Mouse (Mus musculus) heart, postnatal 0 days (tissue): ENCODE results near the gene Prdm13. TPM values are rescaled to one million over a fixed set of nuclear protein-coding genes. Genes with fewer than 3 reads are reported as not detected.
A peak's percentile ranks its signal among the peaks of the same experiment; 100 is the strongest.

Experiments
- ATAC-seq: fragments of 200-750 bp; cut with Nextera tagmentation; 2 replicates; pipeline ENCODE4 v1.8.0; 2017; ENCODE audit warnings: low read depth, moderate number of reproducible peaks, moderate library complexity; ENCODE audit not compliant: insufficient read depth
- DNase-seq: peaks from one replicate; pipeline ENCODE4 v3.0.0-alpha.2; 2016; ENCODE audit warnings: low spot score
- H3K27ac ChIP-seq: fragments of 300-500 bp; sonication (generic); 2 replicates; pipeline ENCODE4 v1.5.1; 2014; ENCODE audit warnings: low read depth, mild to moderate bottlenecking
- H3K27me3 ChIP-seq: fragments of 300-500 bp; sonication (generic); 2 replicates; pipeline ENCODE4 v1.6.1; 2014; ENCODE audit warnings: low read length, mixed read lengths; ENCODE audit not compliant: control insufficient read depth, insufficient read depth
- H3K36me3 ChIP-seq: fragments of 300-500 bp; sonication (generic); replicated peaks from 2 replicates; pipeline ENCODE4 v1.6.1; 2014; ENCODE audit warnings: low read length, mixed read lengths; ENCODE audit not compliant: control insufficient read depth, insufficient read depth
- H3K4me1 ChIP-seq: fragments of 300-500 bp; sonication (generic); 2 replicates; pipeline ENCODE4 v1.6.1; 2014; ENCODE audit warnings: antibody characterized with exemption; ENCODE audit not compliant: control insufficient read depth, insufficient read depth
- H3K4me2 ChIP-seq: fragments of 300-500 bp; sonication (generic); 2 replicates; pipeline ENCODE4 v1.6.1; 2014; ENCODE audit warnings: low read depth, mild to moderate bottlenecking, low read length, moderate library complexity
- H3K4me3 ChIP-seq: fragments of 300-500 bp; sonication (generic); 2 replicates; pipeline ENCODE4 v1.5.1; 2014; ENCODE audit warnings: low read depth, low read length
- H3K9ac ChIP-seq: fragments of 300-500 bp; sonication (generic); replicated peaks from 2 replicates; pipeline ENCODE4 v1.6.1; 2014; ENCODE audit warnings: low read depth, low read length, mixed read lengths
- H3K9me3 ChIP-seq: fragments of 300-500 bp; sonication (generic); replicated peaks from 2 replicates; pipeline ENCODE4 v1.6.1; 2016; ENCODE audit warnings: low read length; ENCODE audit not compliant: control insufficient read depth
- CTCF ChIP-seq: IDR thresholded peaks from 2 replicates; pipeline ENCODE4 v1.5.1; 2016; ENCODE audit warnings: antibody characterized with exemption, control low read depth, low read depth
- EP300 ChIP-seq: IDR thresholded peaks from 2 replicates; pipeline ENCODE4 v1.6.1; 2016; ENCODE audit warnings: antibody characterized with exemption, low read depth
- WGBS: fragments of 180-500 bp; shearing (Covaris S2); extraction: QIAGEN DNeasy Blood & Tissue Kit; methylation state at CpG from one replicate; pipeline ENCODE4 v1.1.7; 2014; 5-methylcytosine and 5-hydroxymethylcytosine counted together
- polyA plus RNA-seq: library from polyadenylated mRNA; unstranded; fragments of >200 nt; fragmentation: Nextera tagmentation; extraction: Ambion mirVana; gene quantifications from 2 replicates; pipeline ENCODE4 v1.2.1, GENCODE M21; 2015
- total RNA-seq: library from RNA; depleted of rRNA; stranded (reverse); fragments of >200 nt; gene quantifications from 2 replicates; pipeline ENCODE4 v1.2.3, GENCODE M21; 2014; ENCODE audit warnings: low replicate concordance

The Prdm13 gene
- total and polyA plus RNA-seq, 2 experiments from 2014 or later = not detected

DNA sequence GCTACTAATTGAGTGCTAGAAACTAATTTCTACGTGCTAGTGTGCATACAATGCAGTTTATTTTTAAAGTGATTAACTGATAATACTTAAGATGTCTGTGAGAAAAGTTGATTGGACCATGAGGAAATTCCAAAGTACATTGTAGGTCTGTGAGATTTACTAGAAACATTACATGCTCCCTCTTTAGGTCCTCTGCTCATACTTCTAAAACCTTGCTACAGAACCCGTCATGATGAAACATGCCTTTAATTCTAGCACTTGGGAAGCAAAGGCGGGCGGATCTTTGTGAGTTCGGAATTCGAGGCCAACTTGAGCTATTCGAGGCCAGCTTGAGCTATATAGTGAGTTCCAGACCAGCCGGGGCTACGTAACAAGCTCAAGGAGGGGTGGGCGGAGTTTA is 4.8 kb downstream of the Prdm13 start:
- no peaks in the 10 kb centered on the region for H3K36me3 ChIP-seq
- no peak overlapping the region for H3K9ac ChIP-seq
- 0 out of 2 replicates have a peak, but pooled peaks cover 4% of the 10 kb centered on the region for H3K4me1 ChIP-seq
- no peak for TF ChIP-seq CTCF
- no peak for TF ChIP-seq EP300
- H3K4me2 ChIP-seq = no peak overlapping the region
- DNase-seq (no peak), ATAC-seq (no peak)
- peaks cover 100% of the 10 kb centered on the region for H3K27me3 ChIP-seq
- WGBS = 3% methylated on average over 10 of the region's 10 CpGs
- no peak overlapping the region for H3K4me3 ChIP-seq
- no peak overlapping the region for H3K27ac ChIP-seq
- no peaks in the 10 kb centered on the region for H3K9me3 ChIP-seq

DNA sequence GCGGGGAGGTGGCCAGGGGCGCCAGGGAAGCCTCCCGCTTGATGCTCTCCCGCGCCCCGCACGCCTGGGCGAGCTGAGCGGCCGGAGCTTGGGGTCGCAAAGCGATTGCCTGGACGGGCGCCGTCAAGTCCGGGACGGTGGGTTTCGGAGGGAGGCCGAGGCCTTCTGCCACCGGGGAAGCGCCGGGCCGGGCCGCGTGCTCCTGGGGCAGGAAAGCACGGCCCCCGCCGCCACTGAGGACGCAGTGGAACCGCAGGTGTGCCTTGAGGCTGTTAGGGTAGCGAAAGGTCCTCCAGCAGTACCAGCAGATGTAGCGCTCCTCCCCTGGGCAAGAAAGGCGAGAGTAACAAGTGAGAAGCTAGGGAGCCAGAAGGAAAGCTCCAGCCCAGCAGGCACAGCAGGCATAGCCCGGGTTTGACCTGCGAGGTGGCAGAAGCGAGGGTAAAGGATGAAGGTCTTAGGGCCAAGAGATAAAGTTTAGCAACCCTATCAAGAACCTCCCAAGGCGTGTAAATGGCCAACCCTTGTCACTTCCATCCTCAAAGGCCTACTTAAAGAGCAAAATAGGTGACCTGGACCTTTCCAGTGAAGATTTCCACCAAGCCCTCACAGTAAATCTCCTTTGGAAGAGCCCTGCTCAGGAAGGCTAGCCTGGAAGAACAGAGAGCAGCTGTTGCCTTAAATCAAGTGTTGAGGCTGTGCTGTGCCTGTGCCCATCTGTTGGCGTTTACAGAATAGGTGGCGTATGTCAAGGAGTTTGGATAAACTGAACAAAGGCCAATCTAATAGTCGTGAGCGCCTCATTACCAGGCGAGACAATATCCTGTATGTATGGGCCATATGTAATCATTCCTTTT is 5.9 kb downstream of the Prdm13 start:
- TF ChIP-seq EP300 = no peak
- Histone ChIP-seq H3K27me3 (peaks cover 100% of the 10 kb centered on the region), H3K4me2 (peak overlapping the region; percentile 58), H3K9ac (no peak overlapping the region), H3K27ac (no peak overlapping the region), H3K4me3 (peak overlapping the region; percentile 46), H3K9me3 (no peaks in the 10 kb centered on the region), H3K4me1 (0 out of 2 replicates have a peak, but pooled peaks cover 4% of the 10 kb centered on the region), H3K36me3 (no peaks in the 10 kb centered on the region)
- no peak for DNase-seq
- WGBS = 3% methylated on average over 42 of the region's 42 CpGs
- no peak for ATAC-seq

DNA sequence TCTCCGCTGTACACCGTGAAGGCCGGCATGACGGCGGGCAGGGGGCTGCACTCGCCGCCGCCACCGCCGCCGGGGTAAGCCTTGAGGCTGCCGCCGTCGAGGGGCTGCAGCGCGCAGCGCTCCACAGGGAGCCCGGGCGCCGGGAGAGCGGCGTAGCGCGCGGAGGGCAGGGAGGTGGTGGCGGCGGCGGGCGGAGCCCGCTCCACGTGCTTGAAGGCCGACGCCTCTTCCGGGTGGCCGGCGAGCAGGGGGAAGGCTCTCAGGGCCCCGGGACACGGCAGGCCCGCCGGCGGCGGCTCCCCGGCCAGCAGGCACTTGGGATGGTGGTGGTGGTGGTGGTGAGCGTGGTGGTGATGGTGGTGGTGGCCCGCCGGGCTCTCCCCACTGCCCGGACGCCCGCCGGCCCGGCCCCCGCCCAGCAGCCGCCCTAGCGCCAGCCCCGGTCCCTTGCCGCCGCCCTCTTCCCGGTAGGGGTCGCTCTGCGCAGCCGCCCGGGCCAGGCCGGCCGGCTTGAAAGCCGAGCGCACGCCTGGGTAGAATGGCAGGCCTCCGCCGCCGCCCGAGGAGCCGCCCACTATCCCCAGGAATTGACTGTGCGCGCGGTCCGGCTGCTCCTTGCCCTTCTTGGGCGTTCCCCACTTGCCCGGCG is 6.7 kb downstream of the Prdm13 start:
- WGBS = 0% methylated on average over 28 of the region's 79 CpGs
- Histone ChIP-seq H3K9ac (no peak overlapping the region), H3K9me3 (no peaks in the 10 kb centered on the region), H3K27me3 (peaks cover 100% of the 10 kb centered on the region), H3K4me2 (peak overlapping the region; percentile 58), H3K4me1 (0 out of 2 replicates have a peak, but pooled peaks cover 4% of the 10 kb centered on the region), H3K27ac (no peak overlapping the region), H3K36me3 (no peaks in the 10 kb centered on the region), H3K4me3 (peak overlapping the region; percentile 46)
- DNase-seq (no peak), ATAC-seq (peak; percentile 39; the same call in 1 of the 2 replicates)
- no peak for TF ChIP-seq EP300
- no peak for TF ChIP-seq CTCF

DNA sequence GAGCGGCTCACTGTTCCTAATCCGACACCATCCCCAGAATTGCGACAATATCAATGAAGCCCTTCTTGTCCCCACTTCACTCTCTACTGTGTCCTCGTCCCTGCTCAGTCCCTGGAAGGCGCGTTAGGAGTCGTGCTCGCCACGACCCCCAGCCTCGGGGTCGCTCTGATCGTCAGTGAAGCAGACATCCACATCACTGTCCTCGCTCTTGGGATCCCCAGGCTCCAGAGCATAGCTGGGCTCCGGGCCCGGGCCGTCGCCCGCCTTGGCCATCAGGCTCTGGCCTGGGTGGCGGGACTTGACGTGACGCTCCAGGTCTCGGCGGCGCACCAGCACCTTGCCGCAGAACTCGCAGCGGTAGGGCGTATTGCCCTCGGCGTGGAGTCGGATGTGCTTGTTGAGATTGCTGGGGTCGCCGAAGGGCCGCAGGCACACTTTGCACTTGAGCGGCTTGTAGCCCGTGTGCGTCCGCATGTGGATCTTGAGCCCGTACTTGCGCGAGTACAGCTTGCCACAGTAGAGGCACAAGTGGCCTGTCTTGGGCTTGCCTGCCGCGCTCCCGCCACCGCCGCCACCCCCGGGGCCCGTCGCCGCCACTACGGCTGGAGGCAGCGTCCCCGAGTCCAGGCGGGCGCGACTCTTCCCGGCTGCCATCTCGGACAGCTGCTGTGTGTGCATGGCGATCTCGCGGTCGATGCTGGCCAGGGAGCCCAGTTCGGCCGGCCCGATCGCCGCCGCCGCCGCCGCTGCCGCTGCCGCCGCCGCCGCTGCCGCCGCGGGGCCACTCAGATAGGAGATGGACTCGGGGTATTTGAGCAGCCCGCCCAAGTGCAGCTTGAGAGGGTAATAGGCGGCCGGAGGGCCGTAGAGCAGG is 7.4 kb downstream of the Prdm13 start:
- H3K27me3 ChIP-seq = peaks cover 95% of the 10 kb centered on the region
- H3K9ac ChIP-seq = no peak overlapping the region
- H3K27ac ChIP-seq = no peak overlapping the region
- peak overlapping the region; percentile 58 for H3K4me2 ChIP-seq
- TF ChIP-seq EP300 = no peak
- no peak for TF ChIP-seq CTCF
- no peaks in the 10 kb centered on the region for H3K36me3 ChIP-seq
- no peak for DNase-seq
- under 1% methylated on average over 80 of the region's 84 CpGs for WGBS
- H3K4me3 ChIP-seq = peak overlapping the region; percentile 46
- 0 out of 2 replicates have a peak, but pooled peaks cover 4% of the 10 kb centered on the region for H3K4me1 ChIP-seq
- no peaks in the 10 kb centered on the region for H3K9me3 ChIP-seq
- ATAC-seq = no peak

DNA sequence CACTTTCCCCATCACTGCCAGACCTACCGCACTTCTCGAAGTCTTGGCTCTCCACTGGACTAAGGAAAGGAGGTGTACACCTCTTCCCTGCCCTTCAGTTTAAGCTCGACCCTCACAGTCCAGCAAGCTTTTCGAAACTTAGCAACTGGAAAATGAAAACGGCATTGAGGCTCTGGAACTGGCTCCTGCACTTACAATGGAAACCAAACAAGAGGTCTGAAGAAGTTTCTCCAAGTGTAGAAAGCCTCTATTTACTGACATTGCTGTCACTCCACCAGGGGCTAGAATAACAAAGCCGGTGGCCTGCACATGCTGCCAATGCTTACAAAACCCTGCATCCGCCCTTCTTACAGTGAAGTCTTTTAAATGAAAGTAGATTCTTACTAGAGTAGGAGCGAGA is 11.1 kb downstream of the Prdm13 start:
- WGBS = 9% methylated on average over 8 of the region's 8 CpGs
- H3K4me1 ChIP-seq = 0 out of 2 replicates have a peak, but pooled peaks cover 4% of the 10 kb centered on the region
- no peak overlapping the region for H3K4me2 ChIP-seq
- H3K4me3 ChIP-seq = no peak overlapping the region
- peaks cover 71% of the 10 kb centered on the region for H3K27me3 ChIP-seq
- no peak overlapping the region for H3K27ac ChIP-seq
- ATAC-seq = no peak
- H3K36me3 ChIP-seq = no peaks in the 10 kb centered on the region
- H3K9me3 ChIP-seq = no peaks in the 10 kb centered on the region
- no peak overlapping the region for H3K9ac ChIP-seq
- DNase-seq = no peak
- TF ChIP-seq EP300 (no peak), CTCF (no peak)
